Mouse (Mus musculus) C2C12 (cell line): ENCODE measurements around the gene Btbd35f29. TPM values are rescaled to one million over a fixed set of nuclear protein-coding genes. Genes with fewer than 3 reads are reported as not detected.
"Not testable (repeated sequence)": the region's sequence is repeated elsewhere in the genome, so short reads cannot be mapped to it uniquely, and the experiment has no call there.

ENCODE experiments used
- H3K27me3 ChIP-seq: one replicate; pipeline ENCODE4 v1.6.1; 2011; ENCODE audit not compliant: control insufficient read depth, insufficient read depth, insufficient read length
- H3K36me3 ChIP-seq: one replicate; pipeline ENCODE4 v1.6.1; 2011; ENCODE audit not compliant: control insufficient read depth, insufficient read depth
- H3K4me3 ChIP-seq: one replicate; pipeline ENCODE4 v1.5.1; 2011; ENCODE audit warnings: mild to moderate bottlenecking, control low read depth; ENCODE audit not compliant: poor library complexity, insufficient read depth, severe bottlenecking
- H3K79me2 ChIP-seq: one replicate; pipeline ENCODE4 v1.6.1; 2011; ENCODE audit not compliant: control insufficient read depth, insufficient read depth
- H3K79me3 ChIP-seq: one replicate; pipeline ENCODE4 v1.6.1; 2011; ENCODE audit warnings: low read depth, control low read depth
- H3ac ChIP-seq: one replicate; pipeline ENCODE3; 2011; ENCODE audit warnings: low read depth; ENCODE audit not compliant: control insufficient read depth, insufficient read length
- long read RNA-seq, 2 experiments: library from polyadenylated mRNA; unstranded; transcript quantifications; one replicate each; pipeline ENCODE4 v2.0.0; 2019 to 2020
- polyA plus RNA-seq: library from polyadenylated mRNA; unstranded; fragments of >200 nt; fragmentation: generic; extraction: Trizol; gene quantifications from one replicate; pipeline ENCODE4 v1.2.1, GENCODE M21; 2012; ENCODE audit warnings: missing spikeins

Gene Btbd35f29
- not detected for polyA plus RNA-seq
- long read RNA-seq, experiment 1, result 0 reads
- long read RNA-seq, experiment 2, result 0 reads

DNA sequence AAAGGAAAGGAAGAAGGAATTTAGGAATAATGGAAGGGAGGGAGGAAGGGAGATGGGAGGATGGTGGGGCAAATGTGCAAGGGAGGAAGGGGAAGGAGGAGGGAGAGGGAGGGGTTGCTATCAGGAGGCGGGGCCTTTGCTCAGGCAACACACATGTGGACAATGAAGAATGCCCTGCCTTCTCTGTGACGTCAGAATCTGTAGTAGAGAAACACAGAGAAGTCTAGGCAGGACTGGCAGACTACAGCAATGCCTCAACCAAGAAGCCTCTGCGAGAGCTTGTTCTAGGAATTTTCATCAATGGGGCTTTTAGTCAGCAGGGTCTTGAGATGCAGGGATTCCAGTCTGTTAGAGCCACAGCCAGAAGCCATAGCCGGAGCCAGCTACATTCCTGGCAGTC is at the start of gene Btbd35f29:
Btbd35f29 (plus strand) TSS at position 301 of the 400 bp plus-strand sequence.
- H3K36me3 ChIP-seq, H3K27me3 ChIP-seq, H3K79me3 ChIP-seq, H3ac ChIP-seq, H3K4me3 ChIP-seq, H3K79me2 ChIP-seq: not testable (repeated sequence)

GRCm38 (mm10) chrX:31141416-31141815 is 23.9 kb downstream of the Btbd35f29 start:
- not testable (repeated sequence) for H3K79me3 ChIP-seq, H3K4me3 ChIP-seq, H3K27me3 ChIP-seq, H3K79me2 ChIP-seq, H3K36me3 ChIP-seq, H3ac ChIP-seq

GRCm38 (mm10) chrX:31145144-31145543 is 27.7 kb downstream of the Btbd35f29 start:
- not testable (repeated sequence) for H3K36me3 ChIP-seq, H3K4me3 ChIP-seq, H3ac ChIP-seq, H3K27me3 ChIP-seq, H3K79me3 ChIP-seq, H3K79me2 ChIP-seq

DNA sequence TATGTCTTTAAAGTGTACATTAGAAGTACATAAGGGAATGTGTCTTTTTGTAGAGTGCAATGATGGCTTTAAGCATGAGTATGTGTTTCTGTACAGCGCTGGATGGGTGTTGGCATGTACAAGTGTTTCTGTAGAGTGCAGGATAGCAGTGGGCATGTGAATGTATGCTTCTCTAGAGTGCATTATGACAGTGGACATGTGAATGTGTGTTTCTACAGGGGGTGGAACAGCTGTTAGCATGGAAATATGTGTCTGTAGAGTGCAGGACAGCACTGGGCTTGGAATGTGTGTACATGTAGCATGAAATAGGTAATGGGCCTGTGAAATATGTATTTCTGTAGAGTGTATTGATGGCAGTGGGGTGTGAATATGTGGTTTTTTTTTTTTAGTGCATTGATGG is 28.4 kb downstream of the Btbd35f29 start:
- H3K79me2 ChIP-seq, H3K79me3 ChIP-seq, H3K4me3 ChIP-seq, H3ac ChIP-seq, H3K27me3 ChIP-seq, H3K36me3 ChIP-seq: not testable (repeated sequence)

GRCm38 (mm10) chrX:31158534-31159085 is 41.1 kb downstream of the Btbd35f29 start:
- not testable (repeated sequence) for H3K36me3 ChIP-seq, H3K79me3 ChIP-seq, H3K27me3 ChIP-seq, H3K79me2 ChIP-seq, H3ac ChIP-seq, H3K4me3 ChIP-seq

GRCm38 (mm10) chrX:31159450-31160322 is 42.2 kb downstream of the Btbd35f29 start:
- H3K27me3 ChIP-seq, H3K79me2 ChIP-seq, H3ac ChIP-seq, H3K36me3 ChIP-seq, H3K79me3 ChIP-seq, H3K4me3 ChIP-seq: not testable (repeated sequence)

DNA sequence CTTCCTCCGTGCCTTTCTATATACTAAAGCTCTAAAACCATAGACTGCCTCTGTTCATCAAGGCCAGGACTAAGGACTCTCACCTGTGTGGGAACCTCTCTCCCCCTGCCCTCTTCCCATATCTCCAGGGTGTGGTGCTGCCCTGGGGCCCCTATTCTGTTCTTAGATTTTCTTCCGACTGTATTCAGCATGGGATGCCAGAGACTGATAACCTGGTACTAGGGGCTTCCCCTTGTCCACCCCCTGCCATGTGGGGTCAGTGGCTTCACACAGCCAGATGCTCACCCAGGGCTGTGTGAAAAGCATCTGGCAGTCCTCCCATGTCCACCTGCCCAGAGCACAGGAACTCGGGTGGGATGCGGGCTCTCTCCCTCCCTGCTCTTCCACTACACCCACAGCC is 43.1 kb downstream of the Btbd35f29 start:
- not testable (repeated sequence) for H3K36me3 ChIP-seq, H3K79me2 ChIP-seq, H3K27me3 ChIP-seq, H3K79me3 ChIP-seq, H3ac ChIP-seq, H3K4me3 ChIP-seq

DNA sequence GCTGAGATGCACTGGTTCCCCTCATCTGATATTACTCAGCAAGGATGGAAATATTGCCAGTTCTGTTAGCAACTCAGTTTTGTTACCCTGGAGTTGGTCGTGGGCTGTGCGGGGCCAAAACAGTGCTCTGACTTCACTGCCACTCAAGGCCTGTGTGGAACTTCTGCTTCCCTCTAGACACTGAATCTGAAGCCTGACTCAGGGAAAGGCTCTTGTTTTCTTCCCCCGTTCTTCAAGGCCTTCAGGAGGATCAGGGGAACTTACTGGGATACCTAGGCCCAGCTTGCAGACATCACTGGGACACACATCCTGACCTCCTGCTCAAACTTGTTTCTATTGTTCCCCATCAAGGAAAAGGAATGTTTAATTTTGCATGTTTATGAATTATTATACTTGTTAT is 45.2 kb downstream of the Btbd35f29 start:
- H3K36me3 ChIP-seq, H3K79me2 ChIP-seq, H3ac ChIP-seq, H3K4me3 ChIP-seq, H3K27me3 ChIP-seq, H3K79me3 ChIP-seq: not testable (repeated sequence)

DNA sequence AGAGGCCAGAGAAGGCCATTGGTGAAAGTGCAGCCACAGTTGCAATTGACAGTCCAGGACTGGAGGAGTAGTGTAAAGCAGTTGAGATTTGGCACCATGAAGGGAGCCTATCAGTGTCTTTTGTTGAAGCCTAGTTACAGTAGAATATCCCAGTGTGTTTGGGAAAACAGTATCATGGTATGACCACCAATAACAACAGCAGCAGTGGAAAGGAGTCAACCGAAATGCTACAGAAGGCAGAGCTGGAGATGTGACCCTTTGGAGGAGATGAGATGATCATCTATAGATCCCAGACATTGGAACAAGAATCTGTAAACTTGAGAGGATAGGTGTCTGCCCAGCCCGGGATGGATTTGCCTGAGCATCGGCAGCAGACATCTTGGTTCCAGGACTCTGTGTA is 47.7 kb downstream of the Btbd35f29 start:
- H3K36me3 ChIP-seq, H3ac ChIP-seq, H3K79me2 ChIP-seq, H3K27me3 ChIP-seq, H3K4me3 ChIP-seq, H3K79me3 ChIP-seq: not testable (repeated sequence)

Other genes starting within 250 kb of the Btbd35f29 start
- not detected for gene Spin2f, start 136.2 kb downstream of the Btbd35f29 start, polyA plus RNA-seq
- gene Btbd35f26, start 218.8 kb downstream of the Btbd35f29 start, polyA plus RNA-seq, result not detected